Comparison of ENCODE assay signal across 8 mouse cellular contexts in genomic region chr10:20548833-20549710, GRCm38 (mm10).
A peak's percentile ranks its signal among the peaks of the same experiment; 100 is the strongest.
DNase-seq lines count a peak whose midpoint lies in the region; ATAC-seq lines count a peak whose summit lies in the region.

No protein-coding gene starts in this region.

- peak; percentile 85 for ATAC-seq in kidney, embryonic 14.5 days (ENCODE audit: low FRiP score, low TSS enrichment)
- no peak for ATAC-seq in midbrain, embryonic 14.5 days (ENCODE audit: low FRiP score, low TSS enrichment)

- DNase-seq in lung, postnatal 10 days = peak; percentile 63
- DNase-seq in lung, adult 18-20 months = no peak
- DNase-seq in heart, embryonic 10.5 days (ENCODE audit: low spot score) = no peak
- peak; percentile 47 for DNase-seq in midbrain, embryonic 14.5 days
- DNase-seq in natural killer cell, adult 2 months (ENCODE audit: low spot score in 2 of 2) = no peak
- no peak for DNase-seq in layer of hippocampus, adult 18-20 months (ENCODE audit: low spot score in 2 of 2)
- no peak for DNase-seq in urinary bladder, adult 2 months (ENCODE audit: low spot score)

- no peaks in the 10 kb centered on the region; the same call in 1 of the 2 replicates for H3K27me3 ChIP-seq in heart, embryonic 10.5 days (ENCODE audit: insufficient read depth, poor library complexity, severe bottlenecking)
- H3K27me3 ChIP-seq in kidney, embryonic 14.5 days (ENCODE audit: control insufficient read depth, insufficient read depth, low read length) = no peaks in the 10 kb centered on the region
- H3K27me3 ChIP-seq in midbrain, embryonic 14.5 days (ENCODE audit: control insufficient read depth, insufficient read depth, low read length) = no peaks in the 10 kb centered on the region

- peak overlapping the region; percentile 67 for H3K4me2 ChIP-seq in kidney, embryonic 14.5 days (replicated peaks; ENCODE audit: low read depth, low read length)
- H3K4me2 ChIP-seq in midbrain, embryonic 14.5 days (ENCODE audit: low read length) = peak overlapping the region; percentile 75

- WGBS in heart, embryonic 10.5 days = 32% methylated on average over 13 of the region's 13 CpGs
- WGBS in kidney, embryonic 14.5 days = 21% methylated on average over 13 of the region's 13 CpGs
- WGBS in midbrain, embryonic 14.5 days = 3% methylated on average over 13 of the region's 13 CpGs

- peak overlapping the region; percentile 59 for H3K4me3 ChIP-seq in heart, embryonic 10.5 days
- H3K4me3 ChIP-seq in kidney, embryonic 14.5 days (ENCODE audit: low read length) = peak overlapping the region; percentile 38; the same call in 1 of the 2 replicates
- H3K4me3 ChIP-seq in midbrain, embryonic 14.5 days (replicated peaks; ENCODE audit: low read depth, low read length) = no peak overlapping the region

- H3K27ac ChIP-seq in heart, embryonic 10.5 days = peak overlapping the region; percentile 90; the same call in 1 of the 2 replicates
- H3K27ac ChIP-seq in kidney, embryonic 14.5 days (ENCODE audit: low read depth, low read length) = peak overlapping the region; percentile 59; the same call in 1 of the 2 replicates
- H3K27ac ChIP-seq in midbrain, embryonic 14.5 days (replicated peaks; ENCODE audit: low read depth, low read length) = no peak overlapping the region

- no peaks in the 10 kb centered on the region for H3K9me3 ChIP-seq in heart, embryonic 10.5 days
- no peaks in the 10 kb centered on the region for H3K9me3 ChIP-seq in kidney, embryonic 14.5 days (ENCODE audit: control insufficient read depth, low read length)
- no peaks in the 10 kb centered on the region for H3K9me3 ChIP-seq in midbrain, embryonic 14.5 days (ENCODE audit: control insufficient read depth, low read length)

- H3K36me3 ChIP-seq in heart, embryonic 10.5 days = no peaks in the 10 kb centered on the region
- H3K36me3 ChIP-seq in kidney, embryonic 14.5 days (ENCODE audit: control insufficient read depth, insufficient read depth, low read length) = no peaks in the 10 kb centered on the region
- no peaks in the 10 kb centered on the region for H3K36me3 ChIP-seq in midbrain, embryonic 14.5 days (ENCODE audit: control insufficient read depth, insufficient read depth, low read length)

- H3K4me1 ChIP-seq in heart, embryonic 10.5 days = peaks cover 23% of the 10 kb centered on the region
- H3K4me1 ChIP-seq in kidney, embryonic 14.5 days (ENCODE audit: control insufficient read depth, insufficient read depth, low read length) = peaks cover 21% of the 10 kb centered on the region
- H3K4me1 ChIP-seq in midbrain, embryonic 14.5 days (ENCODE audit: control insufficient read depth, insufficient read depth, low read length) = peaks cover 18% of the 10 kb centered on the region; the same call in 1 of the 2 replicates

- peak overlapping the region; percentile 59; the same call in 1 of the 2 replicates for H3K9ac ChIP-seq in kidney, embryonic 14.5 days (ENCODE audit: low read depth, low read length)
- no peak overlapping the region for H3K9ac ChIP-seq in midbrain, embryonic 14.5 days (replicated peaks; ENCODE audit: low read length)

Comparison
In these comparisons a context has a peak if more than half of its experiments do, and no peak if none do; other contexts are left out.
1. DNase-seq: peak in lung, postnatal 10 days (single experiment) and midbrain, embryonic 14.5 days (single experiment); none in lung, adult 18-20 months (0 of 2), heart, embryonic 10.5 days (single experiment), natural killer cell, adult 2 months (0 of 2), layer of hippocampus, adult 18-20 months (0 of 2) and urinary bladder, adult 2 months (single experiment).